ENCODE assay signal across 20 mouse cellular contexts in genomic region chr10:62236165-62236564, GRCm38 (mm10). TPM values are rescaled to one million over a fixed set of nuclear protein-coding genes. Genes with fewer than 3 reads are reported as not detected.
"Had no signal": no experiment of that assay in that cellular context is flagged by ENCODE, and none has a peak within 500 bp of the region (broad histone marks: within the 10 kb centered on the region; RNA-seq: fewer than 3 reads in every experiment).

No protein-coding gene starts in this region.

- H3K9me3 ChIP-seq: kidney, embryonic 15.5 days; limb, embryonic 13.5 days; lung, embryonic 15.5 days; megakaryocyte, embryonic 14.5 days; midbrain, embryonic 15.5 days; neural tube, embryonic 13.5 days had no signal

- H3K27me3 ChIP-seq: kidney, embryonic 15.5 days; limb, embryonic 13.5 days; lung, embryonic 15.5 days; midbrain, embryonic 15.5 days had no signal

- DNase-seq: kidney, adult 2 months; kidney, postnatal 14 days; left cerebral cortex, postnatal 4 days; lung, postnatal 14 days; retina, postnatal 1 day; right cerebral cortex, postnatal 4 days; spleen, adult 18-20 months; thymus, adult 2 months; thymus, postnatal 25 days had no signal

- H3K4me2 ChIP-seq: kidney, embryonic 15.5 days; limb, embryonic 13.5 days; lung, embryonic 15.5 days; midbrain, embryonic 11.5 days; midbrain, embryonic 15.5 days; neural tube, embryonic 13.5 days had no signal

- H3K36me3 ChIP-seq: kidney, embryonic 15.5 days; limb, embryonic 13.5 days; lung, embryonic 15.5 days; midbrain, embryonic 15.5 days; neural tube, embryonic 13.5 days had no signal

- H3K9ac ChIP-seq: kidney, embryonic 15.5 days; limb, embryonic 13.5 days; liver, embryonic 14.5 days; lung, embryonic 15.5 days; midbrain, embryonic 15.5 days; neural tube, embryonic 13.5 days had no signal

- H3K4me1 ChIP-seq: limb, embryonic 13.5 days; midbrain, embryonic 15.5 days; neural tube, embryonic 13.5 days had no signal

- H3K27ac ChIP-seq: kidney, embryonic 15.5 days; limb, embryonic 13.5 days; lung, embryonic 15.5 days; macrophage; midbrain, embryonic 15.5 days; neural tube, embryonic 13.5 days had no signal

- H3K4me3 ChIP-seq: kidney, embryonic 15.5 days; limb, embryonic 13.5 days; lung, embryonic 15.5 days; megakaryocyte, embryonic 14.5 days; midbrain, embryonic 15.5 days; neural tube, embryonic 13.5 days had no signal

- ATAC-seq: intestine, embryonic 16.5 days; midbrain, embryonic 15.5 days had no signal

RNA-seq across cellular contexts. Expression of gene Tspan15, which starts 5.1 kb away (rescaled TPM):
- polyA plus RNA-seq: macrophage had no signal

RNA-seq across cellular contexts. Expression of gene Tacr2, which starts 16.1 kb away (rescaled TPM):
- total RNA-seq: left cerebral cortex, postnatal 4 days; monocyte, adult 5-6 weeks had no signal
- polyA plus RNA-seq: kidney, adult 2 months; limb, embryonic 13.5 days; liver, embryonic 14.5 days; macrophage; midbrain, embryonic 11.5 days; midbrain, embryonic 15.5 days had no signal
